Mouse (Mus musculus) stomach, postnatal 0 days (tissue): ENCODE measurements at regions not wholly inside any gene's neighbourhood (a gene's known extent, or its start where the extent isn't known, plus 50 kb on each side); places are given as distances from the start of the nearest gene placed in this dataset.

Source experiments
- CTCF ChIP-seq: IDR thresholded peaks from 2 replicates; pipeline ENCODE4 v1.5.1; 2016; ENCODE audit warnings: antibody characterized with exemption, low read depth, mild to moderate bottlenecking, moderate library complexity
- EP300 ChIP-seq: optimal IDR thresholded peaks from 2 replicates; pipeline ENCODE3; 2016; ENCODE audit warnings: antibody characterized with exemption

- TF ChIP-seq CTCF (no peak), EP300 (no peak)
These were observed 164.0 kb upstream of the F930015N05Rik start for GRCm38 (mm10) chr11:64600201-64601102.
